Mouse (Mus musculus): ENCODE results near the gene Crtc1. TPM values are rescaled to one million over a fixed set of nuclear protein-coding genes. Genes with fewer than 3 reads are reported as not detected.

Gene Crtc1
- polyA plus RNA-seq, 1 experiment from 2014 or later = 13.6 TPM

GRCm38 (mm10) chr8:70344279-70344678 is 95.1 kb downstream of the Crtc1 start:
- Histone ChIP-seq H3K4me1 (replicated peaks; ENCODE audit: insufficient read depth, low read length) (0 out of 2 replicates have a peak, but pooled peaks cover 3% of the 10 kb centered on the region), H3K9ac (ENCODE audit: low read depth, low read length) (no peak overlapping the region), H3K36me3 (ENCODE audit: insufficient read depth, low read length) (peaks cover 47% of the 10 kb centered on the region), H3K9me3 (replicated peaks; ENCODE audit: low read length) (no peaks in the 10 kb centered on the region), H3K27me3 (ENCODE audit: insufficient read depth, low read length) (no peaks in the 10 kb centered on the region), H3K27ac (no peak overlapping the region), H3K4me3 (replicated peaks; ENCODE audit: low read depth, low read length) (no peak overlapping the region), H3K4me2 (ENCODE audit: low read length) (no peak overlapping the region)
- ATAC-seq (replicated peaks; ENCODE audit: low FRiP score, low read depth) (no peak), DNase-seq (ENCODE audit: low spot score) (no peak)
- TF ChIP-seq CTCF (IDR thresholded peaks at IDR 0.05; ENCODE audit: low read depth) = no peak
- WGBS = 91% methylated on average over 2 of the region's 2 CpGs

GRCm38 (mm10) chr8:70343696-70344095 is 95.7 kb downstream of the Crtc1 start:
- Histone ChIP-seq H3K27me3 (ENCODE audit: insufficient read depth, low read length) (no peaks in the 10 kb centered on the region), H3K4me2 (ENCODE audit: low read length) (no peak overlapping the region), H3K4me1 (replicated peaks; ENCODE audit: insufficient read depth, low read length) (0 out of 2 replicates have a peak, but pooled peaks cover 3% of the 10 kb centered on the region), H3K4me3 (replicated peaks; ENCODE audit: low read depth, low read length) (no peak overlapping the region), H3K9me3 (replicated peaks; ENCODE audit: low read length) (no peaks in the 10 kb centered on the region), H3K36me3 (ENCODE audit: insufficient read depth, low read length) (peaks cover 48% of the 10 kb centered on the region), H3K9ac (ENCODE audit: low read depth, low read length) (no peak overlapping the region), H3K27ac (no peak overlapping the region)
- no peak for ATAC-seq (replicated peaks; ENCODE audit: low FRiP score, low read depth)
- peak; percentile 60 for DNase-seq (ENCODE audit: low spot score)
- WGBS = 61% methylated on average over 6 of the region's 6 CpGs
- peak; percentile 70 for TF ChIP-seq CTCF (IDR thresholded peaks at IDR 0.05; ENCODE audit: low read depth)

- ATAC-seq (replicated peaks; ENCODE audit: low FRiP score, low read depth) = no peak
- Histone ChIP-seq H3K36me3 (ENCODE audit: insufficient read depth, low read length) (peaks cover 52% of the 10 kb centered on the region), H3K4me1 (replicated peaks; ENCODE audit: insufficient read depth, low read length) (0 out of 2 replicates have a peak, but pooled peaks cover 1% of the 10 kb centered on the region), H3K9me3 (replicated peaks; ENCODE audit: low read length) (no peaks in the 10 kb centered on the region), H3K27me3 (ENCODE audit: insufficient read depth, low read length) (no peaks in the 10 kb centered on the region), H3K9ac (ENCODE audit: low read depth, low read length) (no peak overlapping the region), H3K4me2 (ENCODE audit: low read length) (no peak overlapping the region), H3K4me3 (replicated peaks; ENCODE audit: low read depth, low read length) (no peak overlapping the region), H3K27ac (no peak overlapping the region)
- TF ChIP-seq CTCF (IDR thresholded peaks at IDR 0.05; ENCODE audit: low read depth) = no peak
- WGBS = 66% methylated on average over 7 of the region's 7 CpGs
- no peak for DNase-seq (ENCODE audit: low spot score)
Measured at GRCm38 (mm10) chr8:70343076-70343475, 96.3 kb downstream of the Crtc1 start.

- 88% methylated on average over 14 of the region's 14 CpGs for WGBS
- no peak overlapping the region for H3K27ac ChIP-seq
- H3K4me1 ChIP-seq (replicated peaks; ENCODE audit: insufficient read depth, low read length) = no peaks in the 10 kb centered on the region
- no peak overlapping the region for H3K4me3 ChIP-seq (replicated peaks; ENCODE audit: low read depth, low read length)
- no peak for ATAC-seq (replicated peaks; ENCODE audit: low FRiP score, low read depth)
- H3K9ac ChIP-seq (ENCODE audit: low read depth, low read length) = no peak overlapping the region
- no peaks in the 10 kb centered on the region for H3K9me3 ChIP-seq (replicated peaks; ENCODE audit: low read length)
- H3K36me3 ChIP-seq (ENCODE audit: insufficient read depth, low read length) = peaks cover 63% of the 10 kb centered on the region
- DNase-seq (ENCODE audit: low spot score) = no peak
- no peak overlapping the region for H3K4me2 ChIP-seq (ENCODE audit: low read length)
- no peak for TF ChIP-seq CTCF (IDR thresholded peaks at IDR 0.05; ENCODE audit: low read depth)
- H3K27me3 ChIP-seq (ENCODE audit: insufficient read depth, low read length) = no peaks in the 10 kb centered on the region
Measured at GRCm38 (mm10) chr8:70342007-70342406, 97.4 kb downstream of the Crtc1 start.

- H3K4me2 ChIP-seq (ENCODE audit: low read length) = no peak overlapping the region
- TF ChIP-seq CTCF (IDR thresholded peaks at IDR 0.05; ENCODE audit: low read depth) = no peak
- no peaks in the 10 kb centered on the region for H3K4me1 ChIP-seq (replicated peaks; ENCODE audit: insufficient read depth, low read length)
- H3K9ac ChIP-seq (ENCODE audit: low read depth, low read length) = no peak overlapping the region
- DNase-seq (ENCODE audit: low spot score) = no peak
- H3K4me3 ChIP-seq (replicated peaks; ENCODE audit: low read depth, low read length) = no peak overlapping the region
- H3K27me3 ChIP-seq (ENCODE audit: insufficient read depth, low read length) = no peaks in the 10 kb centered on the region
- no peaks in the 10 kb centered on the region for H3K9me3 ChIP-seq (replicated peaks; ENCODE audit: low read length)
- 92% methylated on average over 7 of the region's 7 CpGs for WGBS
- H3K36me3 ChIP-seq (ENCODE audit: insufficient read depth, low read length) = peaks cover 73% of the 10 kb centered on the region
- ATAC-seq (replicated peaks; ENCODE audit: low FRiP score, low read depth) = no peak
- H3K27ac ChIP-seq = no peak overlapping the region
Measured at GRCm38 (mm10) chr8:70340659-70341058, 98.7 kb downstream of the Crtc1 start.

- H3K4me1 ChIP-seq (replicated peaks; ENCODE audit: insufficient read depth, low read length) = no peaks in the 10 kb centered on the region
- no peak overlapping the region for H3K9ac ChIP-seq (ENCODE audit: low read depth, low read length)
- H3K4me3 ChIP-seq (replicated peaks; ENCODE audit: low read depth, low read length) = no peak overlapping the region
- no peak overlapping the region for H3K4me2 ChIP-seq (ENCODE audit: low read length)
- WGBS = 79% methylated on average over 7 of the region's 7 CpGs
- H3K9me3 ChIP-seq (replicated peaks; ENCODE audit: low read length) = no peaks in the 10 kb centered on the region
- H3K27ac ChIP-seq = no peak overlapping the region
- peaks cover 89% of the 10 kb centered on the region for H3K36me3 ChIP-seq (ENCODE audit: insufficient read depth, low read length)
- H3K27me3 ChIP-seq (ENCODE audit: insufficient read depth, low read length) = no peaks in the 10 kb centered on the region
- ATAC-seq (replicated peaks; ENCODE audit: low FRiP score, low read depth) = no peak
- no peak for DNase-seq (ENCODE audit: low spot score)
- no peak for TF ChIP-seq CTCF (IDR thresholded peaks at IDR 0.05; ENCODE audit: low read depth)
Measured at GRCm38 (mm10) chr8:70338931-70339330, 100.4 kb downstream of the Crtc1 start.

GRCm38 (mm10) chr8:70332878-70333202 is 106.5 kb downstream of the Crtc1 start:
- no peak for ATAC-seq (replicated peaks; ENCODE audit: low FRiP score, low read depth)
- Histone ChIP-seq H3K27ac (no peak overlapping the region), H3K9me3 (replicated peaks; ENCODE audit: low read length) (no peaks in the 10 kb centered on the region), H3K9ac (ENCODE audit: low read depth, low read length) (no peak overlapping the region), H3K4me2 (ENCODE audit: low read length) (no peak overlapping the region), H3K27me3 (ENCODE audit: insufficient read depth, low read length) (no peaks in the 10 kb centered on the region), H3K4me3 (replicated peaks; ENCODE audit: low read depth, low read length) (no peak overlapping the region), H3K4me1 (replicated peaks; ENCODE audit: insufficient read depth, low read length) (peaks cover 10% of the 10 kb centered on the region; the same call in 1 of the 2 replicates), H3K36me3 (ENCODE audit: insufficient read depth, low read length) (peaks cover 57% of the 10 kb centered on the region)
- 88% methylated on average over 6 of the region's 6 CpGs for WGBS
- TF ChIP-seq CTCF (IDR thresholded peaks at IDR 0.05; ENCODE audit: low read depth) = no peak
- no peak for DNase-seq (ENCODE audit: low spot score)

Other genes with a start within 250 kb of the Crtc1 start
- 5.6 TPM in 2 replicates for gene Slc25a42, start 227.3 kb downstream of the Crtc1 start, polyA plus RNA-seq (2015; fragmentation: Nextera tagmentation; extraction: Ambion mirVana)
- 14.0 and 17.1 TPM in 2 replicates for gene Sugp2, start 205.4 kb downstream of the Crtc1 start, polyA plus RNA-seq (2015; fragmentation: Nextera tagmentation; extraction: Ambion mirVana)
- gene Armc6, start 205.1 kb downstream of the Crtc1 start, polyA plus RNA-seq (2015; fragmentation: Nextera tagmentation; extraction: Ambion mirVana) = 14.1 and 16.7 TPM in 2 replicates
- 48.9 and 50.0 TPM in 2 replicates for gene Homer3, start 156.8 kb downstream of the Crtc1 start, polyA plus RNA-seq (2015; fragmentation: Nextera tagmentation; extraction: Ambion mirVana)
- gene Ddx49, start 137.1 kb downstream of the Crtc1 start, polyA plus RNA-seq (2015; fragmentation: Nextera tagmentation; extraction: Ambion mirVana) = 41.0 and 43.0 TPM in 2 replicates
- gene Cope, start 137.1 kb downstream of the Crtc1 start, polyA plus RNA-seq (2015; fragmentation: Nextera tagmentation; extraction: Ambion mirVana) = 309 and 334 TPM in 2 replicates
- 1.9 and 2.1 TPM in 2 replicates for gene Cers1, start 123.8 kb downstream of the Crtc1 start, polyA plus RNA-seq (2015; fragmentation: Nextera tagmentation; extraction: Ambion mirVana)
- 3.8 and 4.0 TPM in 2 replicates for gene Gdf1, start 109.8 kb downstream of the Crtc1 start, polyA plus RNA-seq (2015; fragmentation: Nextera tagmentation; extraction: Ambion mirVana)
- 11.6 and 12.5 TPM in 2 replicates for gene Upf1, start 86.3 kb downstream of the Crtc1 start, polyA plus RNA-seq (2015; fragmentation: Nextera tagmentation; extraction: Ambion mirVana)
- 0.24 and 0.28 TPM in 2 replicates for gene Comp, start 66.0 kb downstream of the Crtc1 start, polyA plus RNA-seq (2015; fragmentation: Nextera tagmentation; extraction: Ambion mirVana)
- gene Klhl26, start 37.4 kb upstream of the Crtc1 start, polyA plus RNA-seq (2015; fragmentation: Nextera tagmentation; extraction: Ambion mirVana) = 19.1 and 19.5 TPM in 2 replicates
- 3.0 and 3.5 TPM in 2 replicates for gene Tmem59l, start 47.8 kb upstream of the Crtc1 start, polyA plus RNA-seq (2015; fragmentation: Nextera tagmentation; extraction: Ambion mirVana)
- 31.3 and 33.7 TPM in 2 replicates for gene Crlf1, start 53.6 kb upstream of the Crtc1 start, polyA plus RNA-seq (2015; fragmentation: Nextera tagmentation; extraction: Ambion mirVana)
- gene Rex1bd, start 67.2 kb upstream of the Crtc1 start, polyA plus RNA-seq (2015; fragmentation: Nextera tagmentation; extraction: Ambion mirVana) = 140 TPM in 2 replicates
- gene Uba52, start 71.2 kb upstream of the Crtc1 start, polyA plus RNA-seq (2015; fragmentation: Nextera tagmentation; extraction: Ambion mirVana) = 1,111 and 1,265 TPM in 2 replicates
- 249 and 255 TPM in 2 replicates for gene Fkbp8, start 88.1 kb upstream of the Crtc1 start, polyA plus RNA-seq (2015; fragmentation: Nextera tagmentation; extraction: Ambion mirVana)
- 81.3 and 81.8 TPM in 2 replicates for gene Kxd1, start 88.4 kb upstream of the Crtc1 start, polyA plus RNA-seq (2015; fragmentation: Nextera tagmentation; extraction: Ambion mirVana)
- 14.9 and 17.1 TPM in 2 replicates for gene Ell, start 99.9 kb upstream of the Crtc1 start, polyA plus RNA-seq (2015; fragmentation: Nextera tagmentation; extraction: Ambion mirVana)
- 166 and 169 TPM in 2 replicates for gene Isyna1, start 154.8 kb upstream of the Crtc1 start, polyA plus RNA-seq (2015; fragmentation: Nextera tagmentation; extraction: Ambion mirVana)
- gene Ssbp4, start 169.3 kb upstream of the Crtc1 start, polyA plus RNA-seq (2015; fragmentation: Nextera tagmentation; extraction: Ambion mirVana) = 166 and 188 TPM in 2 replicates
- 1.9 and 2.8 TPM in 2 replicates for gene Lrrc25, start 176.6 kb upstream of the Crtc1 start, polyA plus RNA-seq (2015; fragmentation: Nextera tagmentation; extraction: Ambion mirVana)
- gene Gdf15, start 192.9 kb upstream of the Crtc1 start, polyA plus RNA-seq (2015; fragmentation: Nextera tagmentation; extraction: Ambion mirVana) = 3.0 and 3.2 TPM in 2 replicates
- gene Pgpep1, start 220.8 kb upstream of the Crtc1 start, polyA plus RNA-seq (2015; fragmentation: Nextera tagmentation; extraction: Ambion mirVana) = 84.2 and 87.5 TPM in 2 replicates
- gene Lsm4, start 233.7 kb upstream of the Crtc1 start, polyA plus RNA-seq (2015; fragmentation: Nextera tagmentation; extraction: Ambion mirVana) = 243 and 281 TPM in 2 replicates

Measured in kidney, postnatal 0 days (tissue).